Mouse (Mus musculus): ENCODE data around the gene Efna4. TPM values are rescaled to one million over a fixed set of nuclear protein-coding genes. Genes with fewer than 3 reads are reported as not detected.

Efna4 gene
- polyA plus RNA-seq, 1 experiment from 2014 or later, result 24.6 TPM

- peaks cover 26% of the 10 kb centered on the region for H3K4me1 ChIP-seq (ENCODE audit: insufficient read depth)
- peak overlapping the region; percentile 98 for H3K4me2 ChIP-seq
- peak overlapping the region; percentile 56 for H3K9ac ChIP-seq
- TF ChIP-seq CTCF (IDR thresholded peaks at IDR 0.05; ENCODE audit: low read depth), result no peak
- DNase-seq, result no peak
- H3K27ac ChIP-seq (ENCODE audit: low read depth), result no peak overlapping the region
- WGBS, result under 1% methylated on average over 66 of the region's 66 CpGs
- peaks cover 55% of the 10 kb centered on the region for H3K27me3 ChIP-seq (ENCODE audit: insufficient read depth, low read length)
- peak; percentile 20; the same call in 1 of the 2 replicates for ATAC-seq (ENCODE audit: insufficient read depth)
- peak overlapping the region; percentile 61 for H3K4me3 ChIP-seq (ENCODE audit: low read depth, low read length)
- H3K36me3 ChIP-seq (ENCODE audit: insufficient read depth), result no peaks in the 10 kb centered on the region
- H3K9me3 ChIP-seq (ENCODE audit: low read depth, low read length), result no peaks in the 10 kb centered on the region
Measured at GRCm38 (mm10) chr3:89321183-89322130, 16.4 kb downstream of the Efna4 start.

GRCm38 (mm10) chr3:89320581-89321182 lies 17.1 kb downstream of the Efna4 start:
- H3K27ac ChIP-seq (ENCODE audit: low read depth), result no peak overlapping the region
- WGBS, result 1% methylated on average over 41 of the region's 41 CpGs
- H3K9ac ChIP-seq, result peak overlapping the region; percentile 41
- H3K4me3 ChIP-seq (ENCODE audit: low read depth, low read length), result peak overlapping the region; percentile 61
- ATAC-seq (ENCODE audit: insufficient read depth) (no peak), DNase-seq (peak; percentile 60)
- H3K9me3 ChIP-seq (ENCODE audit: low read depth, low read length), result no peaks in the 10 kb centered on the region
- peaks cover 55% of the 10 kb centered on the region for H3K27me3 ChIP-seq (ENCODE audit: insufficient read depth, low read length)
- H3K36me3 ChIP-seq (ENCODE audit: insufficient read depth), result no peaks in the 10 kb centered on the region
- peaks cover 30% of the 10 kb centered on the region for H3K4me1 ChIP-seq (ENCODE audit: insufficient read depth)
- TF ChIP-seq CTCF (IDR thresholded peaks at IDR 0.05; ENCODE audit: low read depth), result no peak
- peak overlapping the region; percentile 98 for H3K4me2 ChIP-seq

GRCm38 (mm10) chr3:89319591-89320350 lies 18.1 kb downstream of the Efna4 start:
- 1% methylated on average over 58 of the region's 58 CpGs for WGBS
- TF ChIP-seq CTCF (IDR thresholded peaks at IDR 0.05; ENCODE audit: low read depth), result no peak
- H3K36me3 ChIP-seq (ENCODE audit: insufficient read depth), result no peaks in the 10 kb centered on the region
- ATAC-seq (ENCODE audit: insufficient read depth), result no peak
- peak overlapping the region; percentile 29 for H3K9ac ChIP-seq
- H3K4me2 ChIP-seq, result peak overlapping the region; percentile 98
- peak; percentile 54 for DNase-seq
- H3K27ac ChIP-seq (ENCODE audit: low read depth), result no peak overlapping the region
- peaks cover 37% of the 10 kb centered on the region for H3K4me1 ChIP-seq (ENCODE audit: insufficient read depth)
- H3K4me3 ChIP-seq (ENCODE audit: low read depth, low read length), result peak overlapping the region; percentile 61
- no peaks in the 10 kb centered on the region for H3K9me3 ChIP-seq (ENCODE audit: low read depth, low read length)
- peaks cover 55% of the 10 kb centered on the region for H3K27me3 ChIP-seq (ENCODE audit: insufficient read depth, low read length)

GRCm38 (mm10) chr3:89318971-89319590 lies 18.7 kb downstream of the Efna4 start:
- Histone ChIP-seq H3K4me2 (peak overlapping the region; percentile 98), H3K36me3 (ENCODE audit: insufficient read depth) (no peaks in the 10 kb centered on the region), H3K9me3 (ENCODE audit: low read depth, low read length) (no peaks in the 10 kb centered on the region), H3K9ac (peak overlapping the region; percentile 29), H3K27ac (ENCODE audit: low read depth) (no peak overlapping the region), H3K4me1 (ENCODE audit: insufficient read depth) (peaks cover 37% of the 10 kb centered on the region), H3K4me3 (ENCODE audit: low read depth, low read length) (peak overlapping the region; percentile 61), H3K27me3 (ENCODE audit: insufficient read depth, low read length) (peaks cover 55% of the 10 kb centered on the region)
- ATAC-seq (ENCODE audit: insufficient read depth), result no peak
- WGBS, result 13% methylated on average over 21 of the region's 21 CpGs
- no peak for TF ChIP-seq CTCF (IDR thresholded peaks at IDR 0.05; ENCODE audit: low read depth)
- DNase-seq, result no peak

GRCm38 (mm10) chr3:89318316-89318715 lies 19.5 kb downstream of the Efna4 start:
- Histone ChIP-seq H3K9me3 (ENCODE audit: low read depth, low read length) (no peaks in the 10 kb centered on the region), H3K27ac (ENCODE audit: low read depth) (no peak overlapping the region), H3K4me2 (no peak overlapping the region), H3K27me3 (ENCODE audit: insufficient read depth, low read length) (peaks cover 55% of the 10 kb centered on the region), H3K9ac (no peak overlapping the region), H3K4me1 (ENCODE audit: insufficient read depth) (peaks cover 37% of the 10 kb centered on the region), H3K4me3 (ENCODE audit: low read depth, low read length) (no peak overlapping the region), H3K36me3 (ENCODE audit: insufficient read depth) (no peaks in the 10 kb centered on the region)
- no peak for TF ChIP-seq CTCF (IDR thresholded peaks at IDR 0.05; ENCODE audit: low read depth)
- ATAC-seq (ENCODE audit: insufficient read depth) (no peak), DNase-seq (no peak)
- 75% methylated on average over 8 of the region's 8 CpGs for WGBS

GRCm38 (mm10) chr3:89317246-89317645 lies 20.6 kb downstream of the Efna4 start:
- H3K4me1 ChIP-seq (ENCODE audit: insufficient read depth), result peaks cover 36% of the 10 kb centered on the region
- WGBS, result 61% methylated on average over 6 of the region's 6 CpGs
- ATAC-seq (ENCODE audit: insufficient read depth) (no peak), DNase-seq (no peak)
- no peak for TF ChIP-seq CTCF (IDR thresholded peaks at IDR 0.05; ENCODE audit: low read depth)
- no peak overlapping the region for H3K4me3 ChIP-seq (ENCODE audit: low read depth, low read length)
- H3K9ac ChIP-seq, result no peak overlapping the region
- no peaks in the 10 kb centered on the region for H3K36me3 ChIP-seq (ENCODE audit: insufficient read depth)
- no peak overlapping the region for H3K27ac ChIP-seq (ENCODE audit: low read depth)
- H3K27me3 ChIP-seq (ENCODE audit: insufficient read depth, low read length), result peaks cover 48% of the 10 kb centered on the region
- H3K9me3 ChIP-seq (ENCODE audit: low read depth, low read length), result no peaks in the 10 kb centered on the region
- H3K4me2 ChIP-seq, result peak overlapping the region; percentile 77; the same call in 1 of the 2 replicates

All from lung, embryonic 14.5 days (tissue).